Mouse (Mus musculus): ENCODE measurements around the gene Ddc. TPM values are rescaled to one million over a fixed set of nuclear protein-coding genes. Genes with fewer than 3 reads are reported as not detected.

Gene Ddc
- total RNA-seq, 2 experiments from 2014 or later: 4.5 to 5.2 TPM

DNA sequence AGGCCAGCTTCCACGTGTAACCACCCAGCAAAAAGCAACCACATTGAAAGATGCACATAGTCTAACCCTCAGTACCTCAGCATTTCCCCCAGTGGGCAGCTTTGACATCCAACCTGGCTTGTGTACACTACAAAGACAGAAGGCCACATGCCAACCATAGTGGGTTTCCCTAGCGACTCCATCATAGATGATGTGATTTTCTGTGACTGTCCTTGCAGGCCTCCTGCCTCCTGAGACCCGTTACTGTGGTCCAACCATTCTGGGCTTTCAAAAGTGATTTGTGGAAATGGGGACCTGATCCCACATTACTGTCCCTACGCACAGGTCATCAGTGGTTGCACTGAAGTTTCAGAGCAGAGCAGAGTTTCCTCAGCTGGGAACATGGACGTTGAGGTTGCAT, 123.1 kb downstream of the Ddc start:
- intact Hi-C loops (cut with DNase I): no loop called here
- DNase-seq (ENCODE audit: extremely low spot score in 1 of 2, low spot score in 2 of 2): no peak

DNA sequence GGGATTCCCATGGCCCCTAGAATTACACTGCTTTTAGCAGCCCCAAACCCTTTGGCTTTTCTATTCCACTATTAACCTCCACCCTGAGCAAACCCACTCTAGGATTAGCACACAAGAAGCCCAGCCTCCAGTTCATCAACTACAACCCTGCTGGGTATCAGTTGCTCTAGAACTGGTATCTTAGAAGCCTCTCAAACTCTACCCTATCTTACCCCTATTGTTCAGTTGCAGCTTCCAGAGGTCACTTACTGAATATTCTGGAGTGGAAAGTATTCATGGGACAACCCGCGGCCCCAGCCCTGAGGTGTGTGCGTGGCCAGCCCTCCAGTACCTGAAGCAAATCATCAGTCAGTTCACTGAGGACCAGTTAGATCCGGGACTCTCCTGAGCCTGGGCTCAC, 123.6 kb downstream of the Ddc start:
- intact Hi-C loops (cut with DNase I): no loop called here
- DNase-seq (ENCODE audit: extremely low spot score in 1 of 2, low spot score in 2 of 2): no peak

DNA sequence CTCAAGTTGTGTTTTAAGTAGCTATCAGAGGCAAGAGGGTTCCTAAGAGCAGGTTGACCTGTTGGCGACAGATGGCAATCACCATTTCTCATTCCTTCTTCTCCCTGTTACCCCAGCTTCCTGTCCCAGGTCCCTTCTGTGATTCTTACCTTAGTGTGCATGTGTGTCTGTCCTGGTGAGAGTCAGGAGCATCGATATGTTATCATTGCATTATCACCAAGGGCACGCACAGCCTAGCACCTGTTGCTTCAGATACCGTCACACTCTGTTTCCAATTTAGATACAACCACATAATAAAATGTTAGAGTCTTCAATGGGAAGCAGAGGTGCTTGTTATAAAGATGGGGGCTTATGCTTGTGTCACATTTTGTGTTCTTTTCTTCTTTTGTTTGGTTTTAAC, 125.7 kb downstream of the Ddc start:
- no peak for DNase-seq (ENCODE audit: extremely low spot score in 1 of 2, low spot score in 2 of 2)
- intact Hi-C loops (cut with DNase I): no loop called here

DNA sequence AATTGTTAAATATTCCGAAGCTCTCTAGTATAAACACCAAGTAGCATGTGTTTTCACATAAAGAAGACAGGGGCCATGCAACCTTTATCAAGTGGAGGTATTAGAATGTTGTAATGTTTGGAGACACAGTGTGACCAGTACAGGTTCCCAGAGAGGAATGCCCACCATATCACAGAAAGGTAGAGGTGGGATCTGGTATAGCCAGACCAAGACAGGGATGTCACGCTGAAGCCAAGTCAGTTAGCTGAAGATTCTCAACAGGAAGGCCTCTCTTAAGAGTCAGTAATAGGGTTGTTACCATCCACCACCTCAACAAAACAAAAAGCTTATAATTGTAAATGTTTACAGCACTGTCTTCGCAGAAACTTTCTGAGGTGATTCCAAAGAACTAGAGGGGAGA, 127.3 kb downstream of the Ddc start:
- intact Hi-C loops (cut with DNase I): no loop called here
- no peak for DNase-seq (ENCODE audit: extremely low spot score in 1 of 2, low spot score in 2 of 2)

DNA sequence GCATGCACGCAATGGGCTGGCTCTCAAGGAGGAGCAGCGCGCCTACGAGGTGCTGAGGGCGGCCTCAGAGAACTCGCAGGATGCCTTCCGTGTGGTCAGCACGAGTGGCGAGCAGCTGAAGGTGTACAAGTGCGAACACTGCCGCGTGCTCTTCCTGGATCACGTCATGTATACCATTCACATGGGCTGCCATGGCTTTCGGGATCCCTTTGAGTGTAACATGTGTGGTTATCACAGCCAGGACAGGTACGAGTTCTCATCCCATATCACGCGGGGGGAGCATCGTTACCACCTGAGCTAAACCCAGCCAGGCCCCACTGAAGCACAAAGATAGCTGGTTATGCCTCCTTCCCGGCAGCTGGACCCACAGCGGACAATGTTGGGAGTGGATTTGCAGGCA, 128.7 kb downstream of the Ddc start:
- intact Hi-C loops (cut with DNase I): no loop called here
- no peak for DNase-seq (ENCODE audit: extremely low spot score in 1 of 2, low spot score in 2 of 2)

DNA sequence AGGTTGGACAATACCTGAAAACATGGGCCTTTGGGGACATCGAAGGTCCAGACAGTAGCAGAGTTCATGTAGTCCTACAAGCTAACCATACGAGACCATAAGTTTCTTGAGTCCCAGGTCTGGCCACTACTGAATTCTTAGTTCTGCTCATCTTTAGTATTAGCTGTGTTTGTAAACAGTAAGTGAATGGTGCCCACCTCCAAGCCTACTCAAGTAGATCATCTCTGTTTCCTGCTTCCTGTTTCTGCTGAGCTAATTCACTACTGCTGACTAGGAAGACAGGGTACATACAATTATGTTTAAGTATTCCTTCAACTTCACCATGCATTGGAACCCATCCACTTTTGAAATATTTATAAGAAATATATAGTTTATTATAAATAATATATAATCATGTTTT, 129.9 kb downstream of the Ddc start:
- DNase-seq (ENCODE audit: extremely low spot score in 1 of 2, low spot score in 2 of 2): no peak
- intact Hi-C loops (cut with DNase I): no loop called here

DNA sequence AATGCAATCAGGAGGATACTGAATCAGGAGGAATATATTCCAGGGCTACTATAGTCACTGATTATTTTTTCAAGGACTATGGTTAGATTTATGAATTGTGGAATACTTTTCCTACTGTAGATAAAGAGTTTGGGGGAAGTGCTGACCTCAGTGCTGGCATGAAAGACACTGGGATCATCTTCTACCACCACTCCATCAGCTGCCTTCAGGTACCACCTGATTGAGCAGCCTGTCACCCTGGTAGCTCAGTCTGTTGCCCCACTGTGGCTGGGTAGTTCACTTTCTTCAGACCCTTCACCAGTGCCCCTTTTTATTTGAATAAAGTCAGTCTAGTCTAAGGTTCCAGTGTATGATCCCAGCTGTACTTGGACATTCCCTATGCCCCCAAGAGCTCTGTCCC, 131.2 kb downstream of the Ddc start:
- DNase-seq (ENCODE audit: extremely low spot score in 1 of 2, low spot score in 2 of 2): no peak
- intact Hi-C loops (cut with DNase I): no loop called here

DNA sequence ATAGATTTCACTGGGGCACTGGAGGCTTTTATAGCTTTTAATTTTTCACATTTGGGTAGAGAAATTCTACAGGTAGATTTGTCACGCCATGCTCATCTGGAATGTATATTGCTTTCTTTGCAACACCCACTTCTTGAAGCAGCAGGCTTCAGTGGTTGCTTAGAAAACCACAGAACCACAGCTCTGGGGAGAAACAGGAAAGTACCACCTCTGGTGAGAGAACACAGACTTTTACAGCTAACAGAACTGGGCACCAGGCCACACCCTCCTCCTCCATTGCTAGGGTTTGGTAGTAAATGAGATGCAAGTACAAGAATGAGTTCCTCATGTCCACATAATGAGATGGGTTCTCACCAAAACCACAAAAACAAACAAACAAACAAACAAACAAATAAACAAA, 131.8 kb downstream of the Ddc start:
- no peak for DNase-seq (ENCODE audit: extremely low spot score in 1 of 2, low spot score in 2 of 2)

DNA sequence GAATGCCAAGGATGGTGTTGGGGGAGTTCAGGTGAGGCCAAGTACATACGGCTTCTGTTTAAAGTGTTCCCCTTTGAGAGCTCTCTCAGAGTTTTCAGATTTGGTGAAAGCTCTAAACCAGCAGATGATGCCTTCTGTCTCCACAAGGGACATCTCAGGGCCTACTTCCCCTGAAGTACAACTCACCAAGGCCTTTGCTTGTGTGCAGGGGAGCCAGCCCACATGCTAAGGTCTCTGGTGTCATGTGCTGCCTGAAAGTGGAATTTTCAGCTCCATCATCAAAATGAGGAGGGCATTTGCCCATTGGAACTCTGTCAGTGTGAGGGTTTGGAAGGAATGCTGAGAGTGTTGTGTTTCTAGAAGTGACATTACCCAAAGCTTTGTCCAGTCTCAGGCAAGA, 132.5 kb downstream of the Ddc start:
- DNase-seq (ENCODE audit: extremely low spot score in 1 of 2, low spot score in 2 of 2): no peak
- intact Hi-C loops (cut with DNase I): no loop called here

More for the DNA sequence above, 131.8 kb downstream of the Ddc start:
- intact Hi-C loops (cut with DNase I): no loop called here

Other genes with a start within 250 kb of the Ddc start
- 1 to 10 TPM; 3.2 to 3.6 TPM for gene Ikzf1, start 213.1 kb downstream of the Ddc start, total RNA-seq (2021)
- 1 to 10 TPM; 1.8 to 1.9 TPM for gene Fignl1, start 89.2 kb downstream of the Ddc start, total RNA-seq (2021)
- 10 to 100 TPM; 48.5 to 48.6 TPM for gene Grb10, start 140.5 kb upstream of the Ddc start, total RNA-seq (2021)